Mouse (Mus musculus) lung, postnatal 0 days (tissue): ENCODE data around the gene Smg6.

Source experiments
- CTCF ChIP-seq: IDR thresholded peaks from 2 replicates; pipeline ENCODE4 v1.5.1; 2016; ENCODE audit warnings: antibody characterized with exemption, mild to moderate bottlenecking
- EP300 ChIP-seq: IDR thresholded peaks from 2 replicates; pipeline ENCODE4 v1.6.1; 2016; ENCODE audit warnings: antibody characterized with exemption, mild to moderate bottlenecking, control low read depth

DNA sequence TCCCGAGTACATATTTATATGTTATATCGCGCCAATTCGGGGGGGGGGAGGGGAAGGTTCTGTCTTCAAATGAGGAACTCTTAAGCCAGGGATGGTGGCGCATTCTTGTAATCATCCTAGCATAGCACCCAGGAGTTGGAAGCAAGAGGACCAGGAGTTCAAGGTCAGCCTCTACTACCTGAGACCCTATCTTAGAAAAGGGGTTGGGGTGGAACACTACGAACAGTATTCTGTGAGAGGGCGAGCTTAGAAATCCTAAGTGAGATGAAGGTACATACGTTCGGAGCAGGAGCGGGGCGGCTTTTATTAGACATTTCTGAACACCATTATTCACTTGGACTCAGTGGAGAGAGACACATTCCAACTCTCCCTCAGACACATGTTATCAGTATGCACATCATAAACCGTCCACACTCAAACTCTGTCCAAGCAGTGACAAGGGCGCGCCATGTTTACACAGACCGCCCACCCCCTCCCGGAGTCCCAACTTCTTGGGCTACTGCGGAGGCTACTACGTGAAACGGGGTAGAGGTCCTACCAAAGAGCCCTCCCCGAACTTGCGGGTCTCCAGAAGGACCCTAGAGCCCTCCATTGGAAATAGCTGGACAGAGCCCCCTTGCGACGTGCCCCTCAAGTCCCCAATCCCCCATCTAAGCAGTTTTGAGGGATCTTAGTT is 243.9 kb downstream of the Smg6 start, which contains the start of gene Hic1:
- no peak for TF ChIP-seq CTCF
- no peak; the same call in 1 of the 2 replicates for TF ChIP-seq EP300
